Mouse (Mus musculus) kidney, adult 9 months (tissue): ENCODE data around the gene Samd5.

Experiments used
- DNase-seq: peaks from one replicate; pipeline ENCODE4 v3.0.0; 2022

Samd5 gene

DNA sequence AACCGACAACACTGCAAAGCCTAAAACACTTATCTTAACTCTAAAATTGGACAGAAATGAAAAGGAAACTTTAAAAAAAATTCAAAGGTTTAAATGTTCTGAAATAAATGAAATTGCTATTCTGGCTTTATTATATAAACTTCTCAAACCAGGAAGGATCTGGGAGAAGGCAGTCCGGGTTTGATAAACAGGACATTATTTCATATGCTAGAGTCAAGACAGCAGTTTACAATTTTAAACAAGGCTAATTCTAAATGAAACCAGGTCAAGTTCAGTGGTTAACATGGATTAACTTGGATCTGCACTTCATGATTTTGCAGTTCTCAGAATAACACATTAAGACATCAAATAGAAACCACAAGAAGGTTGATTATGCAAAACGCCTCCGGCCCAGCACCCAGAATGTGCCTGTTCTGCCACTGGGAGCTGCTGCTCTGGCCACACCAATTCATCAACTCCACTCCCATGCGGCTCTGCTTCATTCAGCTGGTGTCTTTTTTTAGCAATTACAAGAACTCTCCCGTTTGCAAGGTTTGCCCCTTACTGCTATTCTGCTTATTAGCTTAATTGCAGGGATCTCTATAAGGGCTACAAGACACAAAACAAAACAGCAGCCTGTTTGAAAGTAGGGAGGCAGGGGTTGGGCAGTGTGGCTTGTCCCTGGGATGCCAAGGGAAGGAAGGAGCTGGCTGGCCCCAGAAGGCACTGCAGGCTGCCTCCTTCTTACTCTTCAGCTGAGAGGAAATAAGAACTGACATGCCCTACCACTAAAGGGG lies 24.8 kb downstream of the Samd5 start:
- no peak for DNase-seq

DNA sequence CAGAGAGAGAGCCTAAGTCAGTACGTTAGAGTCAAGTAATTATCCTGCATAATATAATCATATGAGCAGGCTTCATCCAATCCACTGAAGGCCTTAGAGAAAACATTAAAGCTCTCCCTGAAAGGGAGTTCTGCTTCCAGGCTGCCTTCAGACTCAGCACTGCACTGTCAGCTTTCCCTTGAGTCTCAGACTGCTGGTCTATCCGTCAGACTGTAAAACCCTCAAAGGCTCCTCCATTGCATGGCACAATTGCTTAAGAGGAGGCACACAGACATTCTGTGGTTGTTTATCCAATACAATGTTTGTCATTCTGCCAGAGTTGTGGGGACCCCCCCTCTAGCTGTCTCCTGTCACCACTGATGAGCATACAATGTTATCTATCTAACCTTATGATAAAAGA lies 26.5 kb downstream of the Samd5 start:
- no peak for DNase-seq

DNA sequence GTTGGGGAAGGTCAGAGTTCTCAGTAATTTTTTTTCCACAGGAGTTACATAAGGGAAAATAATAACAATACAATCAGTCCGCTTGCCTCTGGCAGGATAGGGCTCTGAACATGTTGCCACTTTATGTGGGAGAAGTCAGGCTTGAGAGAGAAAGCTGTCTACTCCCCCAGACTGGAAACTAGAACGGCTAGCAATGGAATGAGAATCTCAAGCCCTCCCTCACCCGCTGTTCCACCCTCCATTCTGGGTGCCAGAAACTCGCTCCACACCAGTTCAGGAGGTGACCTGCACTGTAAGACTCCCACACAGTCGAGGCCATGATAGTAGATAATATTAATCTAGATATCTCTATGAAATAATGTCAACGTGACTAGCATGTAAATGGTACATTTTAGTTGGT lies 27.3 kb downstream of the Samd5 start:
- DNase-seq = no peak

DNA sequence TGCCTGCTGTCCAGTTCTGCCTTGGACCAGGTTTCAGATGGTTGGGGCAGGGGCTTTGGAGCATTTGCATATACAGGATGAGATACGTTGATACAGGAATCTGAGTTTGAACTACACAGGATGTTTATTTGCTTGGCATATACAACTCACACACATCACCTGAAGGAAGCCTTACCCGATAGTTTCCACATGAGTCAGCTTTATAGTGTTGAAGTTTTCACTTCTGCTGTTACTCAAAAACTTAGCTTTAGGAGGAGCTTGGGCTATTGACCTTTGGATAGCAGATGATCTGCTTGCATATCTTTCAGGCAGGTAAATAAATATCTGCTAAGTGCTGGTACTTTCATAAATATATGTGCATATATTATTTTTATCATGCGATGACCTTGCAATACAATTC lies 28.6 kb downstream of the Samd5 start:
- no peak for DNase-seq

DNA sequence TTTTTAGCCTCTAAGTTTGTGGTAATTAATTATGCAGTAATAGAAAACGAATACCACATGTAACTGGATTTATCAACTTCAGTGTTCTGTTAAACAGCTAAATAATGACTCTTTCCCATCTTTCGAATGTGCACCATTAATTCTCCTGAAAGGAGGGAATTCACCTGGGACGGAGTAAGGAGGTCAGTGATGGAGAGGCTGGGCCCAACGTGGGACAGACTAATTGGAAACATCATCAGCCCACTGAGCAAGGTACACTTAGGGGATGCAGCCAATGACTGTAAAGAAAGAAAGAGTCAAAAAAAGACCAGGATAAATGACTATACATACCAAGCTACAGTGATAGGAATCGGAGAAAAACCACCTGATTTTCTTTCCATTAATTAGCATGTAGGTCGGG lies 31.5 kb downstream of the Samd5 start:
- DNase-seq = no peak

DNA sequence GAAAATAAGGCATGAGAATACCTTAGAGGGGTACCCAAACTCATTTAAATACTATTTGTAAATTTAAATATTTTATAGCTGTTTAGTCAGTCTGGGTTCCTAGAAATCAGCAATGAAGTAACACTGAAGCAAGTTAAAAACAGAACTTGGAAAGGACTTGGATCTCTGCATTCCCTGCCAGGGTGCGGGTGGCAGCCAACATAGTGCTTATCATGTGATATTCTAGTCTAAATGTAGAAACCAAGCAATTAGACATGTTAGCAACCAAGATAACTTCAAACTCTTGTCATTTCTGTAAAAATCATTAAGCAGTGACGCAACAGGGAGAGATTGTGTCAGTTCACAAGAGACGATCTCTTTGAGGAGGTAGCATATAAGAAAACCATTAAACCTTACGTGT lies 32.9 kb downstream of the Samd5 start:
- no peak for DNase-seq

DNA sequence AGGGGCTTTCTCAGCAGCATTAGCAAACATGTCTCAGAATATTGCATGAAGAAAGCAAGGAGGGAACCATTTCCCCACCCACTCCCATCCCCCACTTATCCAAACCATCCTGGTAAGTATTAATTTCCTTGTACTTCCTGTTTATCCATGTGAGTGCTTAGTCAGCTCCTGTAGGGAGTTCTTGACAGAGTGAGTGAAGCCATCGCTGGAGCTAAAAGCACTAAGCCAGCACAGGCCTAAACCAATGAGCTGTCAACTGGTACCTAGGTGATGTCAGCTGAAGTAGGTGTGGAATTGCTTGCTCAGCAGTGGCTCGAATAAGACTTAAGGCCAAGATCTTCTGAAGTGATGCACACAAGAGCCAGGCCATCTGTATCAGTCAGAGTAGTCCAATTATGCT lies 34.3 kb downstream of the Samd5 start:
- DNase-seq = no peak

DNA sequence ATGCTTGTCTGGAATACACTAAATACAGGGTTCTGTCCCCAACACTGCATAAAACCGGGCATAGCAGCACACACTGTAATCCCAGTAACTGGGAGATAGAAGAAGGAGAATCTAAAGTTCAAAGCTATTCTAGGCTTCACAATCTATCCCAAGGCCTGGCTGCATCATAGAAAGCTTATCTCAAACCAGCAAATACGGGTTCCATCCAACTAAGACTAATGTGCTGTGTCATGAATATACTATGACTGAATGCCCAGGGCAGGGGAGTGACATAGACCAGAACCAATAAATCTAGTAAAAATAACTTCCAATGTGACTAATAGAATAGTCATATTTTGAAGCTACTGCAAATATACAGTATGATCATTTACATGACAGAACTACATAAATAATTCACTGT lies 35.0 kb downstream of the Samd5 start:
- no peak for DNase-seq

DNA sequence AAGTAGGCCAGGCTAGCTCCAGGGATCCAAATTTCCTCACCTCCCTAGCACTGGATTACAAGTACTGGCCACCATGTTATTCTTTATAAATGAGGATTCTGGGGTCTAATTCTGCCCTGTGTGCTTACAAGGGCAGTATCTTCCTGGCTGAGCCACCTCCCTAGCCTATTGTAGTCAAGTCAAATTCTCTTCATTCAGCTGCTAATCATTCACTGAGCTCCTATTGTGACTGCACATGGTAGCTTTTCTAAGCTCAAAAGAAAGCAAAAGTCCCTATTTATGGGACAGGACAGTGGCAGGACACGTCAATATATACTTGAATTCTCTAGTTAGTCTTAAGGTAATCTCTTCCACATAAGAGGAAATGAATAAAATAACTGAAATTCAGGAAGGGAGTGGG lies 49.7 kb downstream of the Samd5 start:
- no peak for DNase-seq

DNA sequence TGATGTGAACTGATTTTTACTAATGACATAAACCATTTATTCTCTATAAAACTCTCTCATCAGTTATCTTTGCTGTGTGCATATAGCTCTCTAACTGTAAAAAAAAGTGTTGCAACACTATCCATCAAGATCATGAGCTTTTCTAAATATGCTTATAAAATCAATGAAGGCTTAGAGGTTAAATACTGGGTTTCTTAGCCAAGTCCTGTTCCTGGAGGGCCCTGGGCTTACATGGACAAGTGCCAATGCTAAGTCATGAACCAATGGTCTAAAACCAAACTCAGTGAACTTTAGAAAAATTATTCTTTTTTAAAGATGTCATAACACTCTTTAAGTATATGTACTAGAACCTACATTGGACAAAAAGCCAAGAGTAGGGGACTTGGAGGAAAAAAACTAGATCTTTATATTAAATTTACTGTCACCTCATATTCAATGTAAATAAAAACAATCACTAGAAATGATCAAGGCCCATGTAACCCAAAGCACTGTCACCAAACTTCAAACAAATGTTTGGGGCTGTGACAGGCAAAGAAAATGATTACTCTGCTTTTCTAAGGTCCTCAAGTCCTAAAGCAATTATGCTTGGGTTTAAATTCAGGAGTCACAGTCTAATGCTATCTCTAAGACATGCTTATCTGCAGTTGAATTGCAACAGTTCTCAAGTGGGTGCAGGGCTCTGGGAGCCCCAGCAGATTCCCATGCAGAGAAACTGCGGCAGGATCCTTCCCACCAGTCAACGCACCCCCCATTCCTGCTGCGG lies 52.9 kb downstream of the Samd5 start:
- no peak for DNase-seq

DNA sequence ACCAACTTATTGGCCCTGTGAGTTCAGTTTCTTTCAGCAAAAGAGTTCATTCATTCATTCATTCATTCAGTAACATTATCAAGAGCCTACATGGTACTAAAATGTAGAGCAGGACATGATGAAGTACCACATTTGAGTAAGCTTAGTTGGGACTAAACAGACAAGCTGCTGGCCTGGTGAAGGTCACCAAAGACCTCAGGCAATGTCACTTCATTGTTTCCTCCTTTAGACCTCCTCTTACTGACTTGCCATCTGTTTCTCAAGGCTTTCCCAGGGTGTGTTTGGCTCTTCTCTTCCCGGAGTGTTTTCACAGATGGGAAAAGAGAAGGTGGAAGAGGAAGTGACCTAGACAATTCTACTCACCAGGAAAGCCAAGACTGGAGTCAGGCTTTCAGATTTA lies 54.0 kb downstream of the Samd5 start:
- DNase-seq = no peak

DNA sequence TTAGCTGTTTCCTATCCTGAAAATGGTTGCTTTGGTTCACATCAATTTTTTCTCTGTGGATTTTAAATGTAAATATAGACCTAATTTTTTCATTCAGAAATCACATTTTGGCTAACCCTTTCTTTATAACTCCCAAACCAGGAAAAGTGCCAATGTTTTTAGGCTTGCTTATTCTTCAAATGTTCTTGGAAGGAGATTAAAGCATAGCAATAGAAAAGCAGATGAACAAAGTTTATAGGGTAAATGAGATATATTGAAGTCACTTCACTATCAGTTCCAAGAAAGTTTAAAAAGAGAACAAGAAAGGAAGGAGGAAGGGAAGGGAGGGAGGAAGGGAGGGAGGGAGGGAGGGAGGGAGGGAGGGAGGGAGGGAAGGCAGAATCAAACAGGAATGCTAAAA lies 60.0 kb downstream of the Samd5 start:
- no peak for DNase-seq

DNA sequence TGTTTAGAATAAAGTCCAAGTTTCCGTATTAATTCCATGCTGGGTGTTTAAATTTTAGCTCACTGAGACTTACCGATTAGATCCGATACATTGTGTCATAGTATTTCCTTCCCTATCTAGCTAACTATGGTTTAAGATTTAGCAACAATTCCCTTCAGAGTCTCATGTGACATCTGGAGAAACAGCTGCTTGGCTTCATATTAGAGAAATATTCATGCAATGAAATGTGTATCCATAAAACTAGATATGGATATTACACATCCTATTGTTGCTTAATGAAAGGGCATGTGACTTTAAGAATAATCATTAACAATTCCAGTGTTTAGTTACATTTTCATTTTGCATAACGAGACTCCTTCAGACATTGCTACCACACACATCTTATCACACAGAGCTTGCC lies 66.2 kb downstream of the Samd5 start:
- DNase-seq = no peak

DNA sequence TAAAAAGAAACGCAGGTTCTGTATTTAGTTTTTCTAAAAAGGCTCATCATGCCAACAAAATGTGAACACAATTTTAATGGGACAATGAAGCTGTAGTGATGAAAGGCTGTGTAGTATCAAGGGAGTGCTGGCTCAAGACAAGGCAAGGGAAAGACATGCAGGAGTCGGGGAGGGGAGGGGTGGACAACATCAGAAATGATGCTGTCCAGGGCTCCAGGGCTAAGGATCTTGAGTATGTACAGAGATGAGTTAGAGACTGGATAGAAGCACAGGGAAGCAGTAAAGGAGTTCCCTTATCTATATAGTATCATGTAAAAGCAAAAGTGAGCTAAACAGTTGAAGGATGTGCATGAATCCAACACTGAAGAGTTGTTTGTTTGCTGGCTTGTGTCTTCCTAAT lies 67.9 kb downstream of the Samd5 start:
- DNase-seq = no peak

DNA sequence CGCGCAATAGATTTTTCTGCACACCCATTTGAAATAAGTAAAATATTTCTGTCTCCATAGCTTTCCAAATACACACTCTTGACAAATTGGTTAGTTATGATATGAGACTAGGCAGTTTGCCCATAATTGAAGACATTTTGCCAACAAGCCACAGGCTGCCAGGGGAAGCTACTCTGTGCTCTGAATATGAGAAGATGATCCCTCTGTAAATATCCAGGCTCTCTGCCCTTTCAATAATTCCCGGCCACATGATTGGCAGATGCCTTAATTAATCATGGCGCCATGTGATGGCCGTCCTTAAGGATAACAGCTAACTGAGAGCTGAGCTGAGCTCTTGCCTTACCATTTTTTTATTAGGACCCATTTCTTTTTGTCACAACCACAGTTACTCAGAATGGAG lies 69.4 kb downstream of the Samd5 start:
- DNase-seq = no peak

DNA sequence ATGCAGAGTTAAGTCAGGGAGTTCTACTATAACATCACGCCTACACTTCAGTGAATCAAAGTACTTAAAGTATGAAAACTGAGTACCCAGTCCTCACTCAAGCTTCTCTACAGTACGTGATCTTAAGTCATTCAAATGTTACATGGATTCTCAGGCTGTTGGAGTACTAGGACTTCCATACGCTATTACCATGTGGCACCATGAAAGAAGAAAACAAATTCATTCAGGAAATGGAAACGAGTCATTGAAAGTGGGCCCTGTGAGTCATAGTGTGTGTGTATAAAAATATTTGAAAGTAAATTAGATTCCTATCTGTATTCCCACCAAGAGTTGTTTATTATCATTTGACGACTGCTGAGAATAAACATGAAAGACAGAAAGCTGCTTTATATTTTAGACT lies 71.7 kb downstream of the Samd5 start:
- no peak for DNase-seq

DNA sequence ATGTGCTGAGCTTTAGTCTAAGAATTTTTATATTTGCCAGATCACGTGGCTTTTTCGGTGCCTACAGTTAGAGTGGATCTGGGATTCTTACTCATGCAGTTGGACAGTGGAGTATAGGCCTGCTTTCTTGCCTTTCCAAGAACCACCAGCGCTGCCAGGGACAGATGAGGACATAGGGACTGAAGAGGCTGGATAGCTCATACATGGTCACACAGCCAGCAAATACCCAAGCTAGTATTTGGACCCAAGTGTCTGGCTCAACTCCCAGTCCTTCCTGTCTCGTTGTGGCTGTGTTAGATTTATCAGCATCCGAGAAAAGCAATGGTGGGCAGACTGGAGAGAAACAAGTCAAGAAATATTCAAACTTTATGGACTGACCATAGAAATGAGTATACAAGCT lies 72.2 kb downstream of the Samd5 start:
- no peak for DNase-seq

DNA sequence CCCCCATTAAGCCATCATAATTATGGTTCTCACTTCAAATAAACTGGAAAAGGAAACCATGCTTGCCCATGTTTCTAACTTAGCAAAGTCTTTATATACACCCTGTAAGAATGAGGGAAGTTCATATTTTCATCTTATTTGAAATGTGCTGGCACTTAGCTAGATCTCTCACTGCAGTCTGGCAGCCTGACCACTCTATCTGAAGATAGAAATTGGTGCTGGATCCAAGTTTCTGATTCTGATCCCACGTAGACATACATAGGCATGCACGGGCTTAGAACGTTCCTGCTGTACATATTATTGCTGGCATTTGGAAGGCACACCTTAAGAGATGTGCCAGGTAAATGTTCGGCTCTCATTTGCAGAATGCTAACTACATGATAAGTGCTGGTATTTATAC lies 72.6 kb downstream of the Samd5 start:
- no peak for DNase-seq

DNA sequence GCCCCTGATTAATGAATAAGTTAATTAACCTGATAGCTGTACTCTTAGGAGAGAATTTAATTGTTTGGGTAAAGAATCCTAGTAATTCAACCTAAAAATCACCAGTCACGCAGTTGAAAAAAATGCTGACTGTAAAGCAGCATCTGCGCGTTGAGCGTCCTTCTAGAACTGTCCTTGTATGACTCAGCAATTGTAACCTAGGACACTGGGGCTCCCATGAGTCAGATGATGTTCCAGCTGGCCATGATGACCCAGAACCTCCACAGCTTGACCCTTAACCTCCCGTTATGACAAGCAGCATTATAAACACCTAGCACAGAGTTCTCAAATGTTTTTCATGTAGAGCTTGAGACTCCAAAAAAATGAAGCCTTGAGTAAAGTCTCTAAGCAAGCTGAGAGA lies 78.8 kb downstream of the Samd5 start:
- no peak for DNase-seq

DNA sequence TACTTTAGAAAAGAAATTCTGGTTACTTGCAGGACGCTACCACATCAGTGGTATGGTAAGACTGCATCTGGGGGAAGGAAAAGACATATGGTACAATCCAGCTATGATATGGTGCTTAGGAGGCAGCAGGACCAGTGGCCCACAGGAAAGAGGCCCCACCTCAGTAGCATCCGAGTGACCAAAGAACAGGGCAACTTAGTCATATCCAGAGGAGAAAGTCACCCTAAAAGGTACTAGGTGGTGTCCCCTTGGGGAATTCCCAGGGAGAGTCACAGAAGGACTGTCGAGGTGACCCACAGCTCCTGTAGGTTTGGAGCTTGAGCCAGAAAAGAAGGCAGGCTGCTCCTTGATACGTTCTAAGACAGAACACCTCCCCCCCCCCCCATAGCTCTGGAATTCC lies 80.3 kb downstream of the Samd5 start:
- no peak for DNase-seq

DNA sequence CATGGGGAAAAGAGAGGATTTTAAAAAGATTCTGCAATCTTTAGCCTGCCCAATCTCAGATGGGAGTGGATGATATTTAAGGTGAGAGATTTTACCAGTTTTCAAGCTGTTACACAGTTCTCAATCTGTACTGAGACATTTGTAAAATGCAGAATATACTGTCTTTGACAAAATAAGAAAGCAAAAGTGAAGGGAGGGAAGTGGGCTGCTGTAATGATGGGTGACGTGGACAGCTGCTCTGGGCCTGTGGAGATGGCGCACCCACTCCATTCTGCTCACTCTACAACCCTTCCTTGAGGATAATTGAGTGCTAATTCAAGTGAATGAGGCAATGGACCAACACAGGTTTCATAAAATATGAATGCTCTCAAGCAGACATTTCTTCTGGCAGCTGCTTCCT lies 84.4 kb downstream of the Samd5 start:
- DNase-seq = no peak

DNA sequence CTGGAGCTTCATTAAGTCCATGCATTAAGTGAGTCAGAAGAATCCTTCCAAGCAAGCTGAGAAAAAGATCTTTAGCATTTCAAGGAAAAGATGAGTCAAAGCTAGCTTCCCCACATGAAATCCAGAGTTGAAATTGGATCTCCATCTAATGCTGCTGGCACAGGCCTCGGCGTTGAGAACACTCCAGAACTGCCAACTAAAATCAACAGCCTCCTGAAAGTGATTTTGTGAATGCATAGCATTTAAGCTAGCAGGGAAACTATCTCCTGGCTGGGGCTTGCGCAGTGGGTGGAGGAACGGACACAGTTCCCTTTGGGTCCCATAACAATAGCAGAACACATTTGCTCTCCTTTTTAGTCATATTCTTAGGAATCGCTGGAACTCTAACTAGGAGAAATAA lies 88.7 kb downstream of the Samd5 start:
- no peak for DNase-seq

DNA sequence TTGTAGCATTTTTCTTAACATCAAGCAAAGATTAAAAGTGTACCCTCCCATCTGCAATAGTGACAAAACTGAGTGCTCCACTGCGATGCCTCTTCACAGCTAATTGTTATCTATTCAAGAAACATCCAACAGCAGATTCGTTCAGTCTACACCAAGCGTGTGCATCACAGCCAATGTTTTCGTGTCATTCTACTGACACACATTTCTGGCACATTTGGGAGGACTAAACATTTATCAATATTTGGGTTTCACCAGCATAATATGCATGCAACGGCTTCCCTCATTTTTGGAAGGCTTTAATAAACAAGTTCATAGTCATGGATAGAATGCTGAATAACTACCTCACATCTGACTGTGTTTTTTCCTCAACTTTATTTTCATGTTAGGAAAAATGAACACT lies 95.6 kb downstream of the Samd5 start:
- no peak for DNase-seq

DNA sequence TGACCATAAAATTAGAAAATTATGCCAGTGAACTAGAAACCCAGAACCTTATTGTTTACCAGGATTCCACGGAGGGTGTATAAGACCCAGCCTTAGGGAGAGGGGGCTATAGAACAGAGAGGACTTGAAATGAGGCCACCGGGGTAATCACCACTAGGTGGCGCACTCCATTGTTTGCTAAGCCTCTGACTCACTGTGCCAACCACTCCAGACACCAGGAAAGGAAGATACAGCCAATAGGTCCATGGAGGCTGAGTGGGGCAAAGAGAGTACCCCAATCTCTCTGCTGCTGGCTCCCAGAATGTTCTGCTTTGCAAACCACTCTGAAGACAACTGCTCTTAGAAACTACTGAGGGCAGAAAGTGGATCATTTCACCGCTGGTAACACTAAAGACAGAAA lies 99.4 kb downstream of the Samd5 start:
- DNase-seq = peak; percentile 60

DNA sequence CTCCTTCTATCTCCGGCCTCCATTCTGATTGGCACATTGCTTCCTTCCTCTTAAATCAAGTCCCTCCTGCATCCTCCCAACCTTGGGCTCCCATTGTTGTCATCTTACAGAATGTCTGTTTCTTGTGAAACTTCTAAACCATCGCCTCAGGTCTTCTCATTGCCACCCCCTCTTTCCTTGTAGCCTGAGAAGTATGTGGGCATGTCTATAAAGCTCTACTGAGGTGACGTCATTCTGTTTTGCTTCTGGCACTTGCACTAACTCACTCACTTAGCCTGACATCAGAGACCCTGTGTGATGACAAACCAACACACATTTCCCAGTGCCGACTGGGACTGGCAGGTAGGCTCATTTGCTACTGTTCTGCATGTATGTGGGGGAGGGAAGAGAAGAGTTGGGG lies 100.9 kb downstream of the Samd5 start:
- no peak for DNase-seq
